Mouse (Mus musculus): ENCODE measurements around the gene D6Ertd527e.

- TF ChIP-seq CTCF (IDR thresholded peaks at IDR 0.05; ENCODE audit: low read depth, low read length) (no peak), POLR2A (IDR thresholded peaks at IDR 0.05; ENCODE audit: extremely low read depth, insufficient read depth, low read length) (no peak)
Observed at GRCm38 (mm10) chr6:87072759-87073158, 31.8 kb upstream of the D6Ertd527e start.
